Mouse (Mus musculus) sigmoid colon, adult 10 weeks (tissue): ENCODE data around the gene Mmp21. TPM values are rescaled to one million over a fixed set of nuclear protein-coding genes. Genes with fewer than 3 reads are reported as not detected.

ENCODE experiments used
- polyA plus RNA-seq: library from polyadenylated mRNA; stranded (reverse); fragments of 350-450 nt; fragmentation: Illumina TruSeq; extraction: RNeasy Lipid Tissue Mini Kit (QIAGEN cat#74804); gene quantifications from one replicate; pipeline ENCODE4 v1.2.3, GENCODE M21; 2014; ENCODE audit warnings: low read depth, low replicate concordance

Mmp21 gene
- polyA plus RNA-seq = not detected

DNA sequence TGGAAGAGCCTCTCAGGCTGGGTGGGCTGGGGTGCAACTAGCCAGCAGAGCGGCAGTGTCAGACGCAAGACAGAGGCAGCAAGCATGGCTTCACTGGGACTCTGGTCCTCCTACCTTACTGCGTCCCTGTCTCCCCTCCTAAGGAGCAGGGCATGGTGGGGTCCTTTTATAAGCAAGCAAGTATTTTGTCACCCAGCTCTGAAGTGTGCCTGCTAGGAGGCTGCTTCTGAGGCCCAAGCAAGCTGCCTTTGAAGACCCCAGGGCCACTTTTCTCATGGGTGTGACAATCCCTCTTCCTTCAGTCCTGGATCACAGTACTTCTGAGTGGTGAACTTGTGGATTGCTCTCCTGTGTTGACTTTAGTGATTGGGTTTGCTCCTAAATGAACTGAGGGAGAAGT lies at the start of gene Mmp21:
Mmp21 (minus strand) TSS at position 101 of the 400 bp plus-strand sequence.

DNA sequence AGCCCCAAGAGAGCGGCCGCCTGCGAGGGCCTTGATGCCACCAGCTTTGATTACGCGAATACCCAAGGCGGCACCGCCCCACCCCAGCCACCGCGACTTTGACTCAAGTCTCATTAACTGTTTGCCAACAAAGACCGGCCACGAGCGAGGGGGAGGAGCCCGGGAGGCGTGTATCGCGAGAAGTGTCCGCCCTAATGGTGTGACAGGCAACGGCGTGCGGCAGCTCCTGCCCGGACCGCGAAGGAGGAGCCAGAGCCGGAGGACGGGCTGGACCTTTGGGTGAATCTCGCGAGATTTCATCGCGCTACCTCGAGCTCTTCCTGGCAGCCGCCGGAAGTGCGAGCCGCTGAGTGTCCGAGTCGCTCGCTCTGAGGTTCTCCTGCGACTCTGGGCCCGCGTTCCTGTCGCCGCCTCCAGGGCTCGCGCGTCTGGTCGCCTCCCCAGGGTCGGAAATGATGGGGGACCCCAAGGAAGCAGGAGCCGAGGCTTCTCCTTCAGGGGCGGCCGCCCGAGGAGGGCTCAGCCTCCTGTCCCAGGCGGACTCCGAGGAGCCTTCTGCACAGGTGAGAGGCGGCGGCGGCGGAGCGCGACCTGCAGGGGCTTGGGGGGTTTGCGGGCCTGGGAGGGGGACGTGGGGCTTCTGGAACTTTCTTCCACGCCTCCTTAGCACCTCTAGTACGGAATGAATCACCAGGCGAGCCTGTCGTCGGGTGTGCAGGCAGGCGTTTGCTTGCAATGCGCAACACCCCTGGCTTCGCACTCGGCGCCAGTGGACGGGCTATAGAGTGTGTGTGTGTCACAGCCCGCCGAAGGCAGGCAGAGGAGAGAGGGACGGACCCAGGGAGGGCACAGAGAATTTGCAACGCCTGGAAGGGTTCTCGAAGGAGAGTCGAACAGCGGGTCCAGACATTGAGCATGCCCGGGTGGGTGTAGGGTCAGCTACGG lies 42.2 kb downstream of the Mmp21 start, which contains the start of gene Edrf1:
Edrf1 (plus strand) TSS at position 183 of the 945 bp plus-strand sequence.

Other genes starting within 250 kb of the Mmp21 start
- not detected for gene Tex36, start 77.9 kb downstream of the Mmp21 start, polyA plus RNA-seq
- 27.1 TPM for gene Edrf1, start 42.5 kb downstream of the Mmp21 start, polyA plus RNA-seq
- 69.1 TPM for gene Bccip, start 29.3 kb upstream of the Mmp21 start, polyA plus RNA-seq
- gene Uros, start 30.0 kb upstream of the Mmp21 start, polyA plus RNA-seq = 17.9 TPM
- gene Fank1, start 96.8 kb upstream of the Mmp21 start, polyA plus RNA-seq = 0.57 TPM
- gene Dhx32, start 102.7 kb upstream of the Mmp21 start, polyA plus RNA-seq = 23.8 TPM